Mouse (Mus musculus) hindbrain, embryonic 14.5 days (tissue): ENCODE measurements at regions not wholly inside any gene's neighbourhood (a gene's known extent, or its start where the extent isn't known, plus 50 kb on each side); places are given as distances from the start of the nearest gene placed in this dataset.
"Not testable (repeated sequence)": the region's sequence is repeated elsewhere in the genome, so short reads cannot be mapped to it uniquely, and the experiment has no call there.

Source experiments
- ATAC-seq: fragments of 200-750 bp; cut with Nextera tagmentation; 2 replicates; pipeline ENCODE4 v1.8.0; 2017; ENCODE audit warnings: moderate number of reproducible peaks, mild to moderate bottlenecking, moderate TSS enrichment, moderate library complexity; ENCODE audit not compliant: low FRiP score
- DNase-seq: peaks from one replicate; pipeline ENCODE4 v3.0.0-alpha.2; 2015; ENCODE audit warnings: low spot score
- H3K27ac ChIP-seq: fragments of 300-500 bp; sonication (generic); 2 replicates; pipeline ENCODE4 v1.5.1; 2014; ENCODE audit warnings: mild to moderate bottlenecking, moderate library complexity
- H3K27me3 ChIP-seq: fragments of 300-500 bp; sonication (generic); 2 replicates; pipeline ENCODE4 v1.6.1; 2014; ENCODE audit warnings: mild to moderate bottlenecking, low read length, mixed read lengths; ENCODE audit not compliant: control insufficient read depth, insufficient read depth
- H3K36me3 ChIP-seq: fragments of 300-500 bp; sonication (generic); replicated peaks from 2 replicates; pipeline ENCODE4 v1.6.1; 2014; ENCODE audit not compliant: control insufficient read depth, insufficient read depth
- H3K4me1 ChIP-seq: fragments of 300-500 bp; sonication (generic); replicated peaks from 2 replicates; pipeline ENCODE4 v1.6.1; 2014; ENCODE audit warnings: antibody characterized with exemption, low read length, mixed read lengths; ENCODE audit not compliant: control insufficient read depth, insufficient read depth
- H3K4me2 ChIP-seq: fragments of 300-500 bp; sonication (generic); replicated peaks from 2 replicates; pipeline ENCODE4 v1.6.1; 2014; ENCODE audit warnings: mild to moderate bottlenecking, moderate library complexity
- H3K4me3 ChIP-seq: fragments of 300-500 bp; sonication (generic); replicated peaks from 2 replicates; pipeline ENCODE4 v1.5.1; 2014; ENCODE audit warnings: mild to moderate bottlenecking, low read length
- H3K9ac ChIP-seq: fragments of 300-500 bp; sonication (generic); 2 replicates; pipeline ENCODE4 v1.6.1; 2014
- H3K9me3 ChIP-seq: fragments of 300-500 bp; sonication (generic); 2 replicates; pipeline ENCODE4 v1.6.1; 2016; ENCODE audit warnings: low read length; ENCODE audit not compliant: control insufficient read depth
- WGBS: fragments of 180-500 bp; shearing (Covaris S2); extraction: QIAGEN DNeasy Blood & Tissue Kit; methylation state at CpG from one replicate; pipeline ENCODE4 v1.1.7; 2014; 5-methylcytosine and 5-hydroxymethylcytosine counted together

DNA sequence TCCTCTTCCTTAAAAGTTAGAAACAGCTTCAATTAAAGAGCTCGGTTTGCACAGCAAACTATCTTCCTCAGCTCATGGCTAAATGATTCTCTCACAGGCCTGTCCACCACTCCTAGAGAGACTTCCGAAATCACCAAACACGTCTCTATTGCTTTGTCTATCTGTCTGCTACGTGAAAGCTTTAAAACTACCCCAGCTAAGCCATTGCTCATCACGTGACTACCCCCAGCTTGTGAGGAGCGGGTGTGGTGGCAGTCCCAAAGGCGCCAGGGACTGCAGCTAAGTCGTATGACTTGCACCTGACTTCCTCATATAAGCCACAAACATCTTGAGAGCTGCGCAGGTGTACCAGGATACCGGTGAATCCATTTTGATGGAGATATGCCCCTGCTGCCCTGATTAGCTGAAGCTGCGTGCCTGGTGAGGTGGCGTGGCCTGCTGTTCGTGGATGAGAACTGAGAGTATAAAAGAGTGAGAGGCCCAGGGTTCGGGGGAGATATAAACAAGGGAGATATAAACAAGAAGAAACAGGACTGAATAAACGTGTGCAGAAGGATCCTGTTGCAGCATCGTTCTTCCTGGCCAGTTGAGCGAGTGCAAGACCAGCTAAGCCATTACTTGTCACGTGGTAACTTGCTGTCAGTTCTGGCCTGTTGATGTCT, 105.8 kb upstream of the Intu start:
- not testable (repeated sequence) for H3K9ac ChIP-seq, DNase-seq, H3K27ac ChIP-seq, H3K36me3 ChIP-seq, H3K4me2 ChIP-seq, H3K27me3 ChIP-seq, H3K9me3 ChIP-seq, ATAC-seq, H3K4me3 ChIP-seq, H3K4me1 ChIP-seq
- WGBS, result 59% methylated on average over 16 of the region's 18 CpGs

DNA sequence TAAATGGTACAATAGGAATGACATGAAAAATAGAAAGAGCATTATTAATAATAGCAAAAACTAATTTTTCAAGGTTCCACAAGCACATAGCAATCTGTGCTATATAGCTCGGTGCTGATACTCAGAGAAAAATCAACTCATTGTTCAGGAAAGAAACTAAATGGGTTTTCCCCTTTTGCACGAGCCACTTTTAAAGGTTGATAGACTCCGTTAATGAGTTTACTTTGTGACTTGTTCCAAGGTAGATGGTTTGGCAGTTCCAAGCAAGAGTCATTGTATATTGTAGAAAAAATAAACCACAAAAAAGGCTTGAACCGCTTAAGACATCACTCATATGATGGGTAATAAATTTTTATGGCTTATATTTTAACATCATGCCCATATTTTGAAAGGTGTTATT, 105.0 kb upstream of the Intu start:
- Histone ChIP-seq H3K27ac (no peak overlapping the region), H3K4me3 (no peak overlapping the region), H3K27me3 (no peaks in the 10 kb centered on the region), H3K36me3 (no peaks in the 10 kb centered on the region), H3K4me2 (no peak overlapping the region), H3K4me1 (no peaks in the 10 kb centered on the region), H3K9me3 (no peaks in the 10 kb centered on the region), H3K9ac (no peak overlapping the region)
- ATAC-seq (no peak), DNase-seq (no peak)
- 86% methylated on average over 4 of the region's 4 CpGs for WGBS

DNA sequence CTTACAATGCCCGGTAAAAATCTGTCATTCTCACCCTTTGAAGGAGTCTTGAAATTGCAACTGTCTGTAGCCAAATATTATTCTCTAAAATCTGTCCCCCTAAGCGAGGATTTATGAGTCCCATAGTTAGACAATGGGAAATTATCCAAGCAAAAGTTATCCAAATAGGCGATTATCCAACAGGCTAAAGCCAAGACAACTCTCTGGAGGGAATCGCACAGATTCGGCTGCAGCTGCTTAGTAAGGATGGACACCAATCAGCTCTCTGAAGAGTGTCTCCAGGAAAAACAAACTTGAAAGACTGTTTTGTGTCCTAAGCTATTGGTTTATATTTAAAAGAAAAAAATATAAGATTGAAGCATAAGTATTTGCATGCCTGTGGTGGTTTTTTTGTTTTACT, 103.1 kb upstream of the Intu start:
- no peak overlapping the region for H3K4me3 ChIP-seq
- DNase-seq, result no peak
- no peak for ATAC-seq

GRCm38 (mm10) chr3:40438251-40438650, 92.8 kb upstream of the Intu start:
- no peak overlapping the region for H3K4me3 ChIP-seq
- H3K9ac ChIP-seq, result no peak overlapping the region
- H3K27ac ChIP-seq, result no peak overlapping the region
- no peaks in the 10 kb centered on the region for H3K9me3 ChIP-seq
- no peaks in the 10 kb centered on the region for H3K27me3 ChIP-seq
- WGBS, result 93% methylated on average over 4 of the region's 4 CpGs
- DNase-seq (no peak), ATAC-seq (no peak)
- no peak overlapping the region for H3K4me2 ChIP-seq
- no peaks in the 10 kb centered on the region for H3K36me3 ChIP-seq
- no peaks in the 10 kb centered on the region for H3K4me1 ChIP-seq

More for the DNA sequence above, 103.1 kb upstream of the Intu start:
- Histone ChIP-seq H3K27me3 (no peaks in the 10 kb centered on the region), H3K36me3 (no peaks in the 10 kb centered on the region), H3K27ac (no peak overlapping the region), H3K4me2 (no peak overlapping the region), H3K9ac (no peak overlapping the region), H3K9me3 (no peaks in the 10 kb centered on the region), H3K4me1 (no peaks in the 10 kb centered on the region)
- 77% methylated on average over 5 of the region's 5 CpGs for WGBS

DNA sequence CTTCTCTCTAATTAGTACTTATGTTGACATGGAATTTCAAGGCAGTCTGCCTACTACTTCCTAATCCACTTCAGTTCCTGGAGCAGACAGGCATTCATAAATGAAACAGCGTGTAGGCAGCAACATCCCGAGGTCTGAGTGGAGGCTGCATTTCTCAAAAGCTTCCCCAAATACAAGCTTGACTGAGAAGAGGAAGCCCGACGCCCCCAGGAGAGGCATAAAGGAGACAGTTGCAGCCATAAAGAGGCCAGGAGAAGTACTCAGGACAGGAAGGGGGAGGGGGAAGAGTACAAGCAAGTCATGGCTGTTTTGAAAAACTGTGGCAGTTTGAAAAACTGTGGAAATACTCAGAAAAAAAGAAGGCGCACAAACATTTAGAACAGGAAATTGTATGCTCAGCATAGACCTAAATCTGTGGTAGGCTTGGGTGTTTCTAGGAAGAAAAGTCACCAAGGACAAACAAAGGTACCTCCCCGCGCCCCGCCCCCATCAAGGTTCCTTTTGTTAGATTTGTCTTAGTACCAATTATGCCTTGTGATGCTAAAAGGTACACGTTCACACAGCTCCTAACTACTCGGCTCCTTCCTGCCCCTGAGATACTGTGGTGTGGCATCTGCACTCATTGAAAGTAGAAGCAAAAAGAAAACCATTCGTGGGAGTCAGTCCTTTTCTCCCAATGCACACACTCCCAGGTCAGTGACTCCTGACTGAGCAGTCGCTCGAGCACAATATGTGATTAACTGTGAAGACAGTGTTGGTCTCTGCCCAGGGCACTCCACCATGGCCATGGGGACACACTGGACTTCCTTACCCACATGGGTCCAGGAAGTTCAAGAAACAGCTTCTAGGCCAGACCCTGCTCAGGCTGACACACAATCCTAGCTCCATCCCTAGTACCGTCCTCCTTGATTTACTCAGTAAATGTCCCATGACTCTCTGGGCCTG, 89.7 kb upstream of the Intu start:
- no peaks in the 10 kb centered on the region for H3K36me3 ChIP-seq
- 50% methylated on average over 14 of the region's 14 CpGs for WGBS
- no peak overlapping the region for H3K4me3 ChIP-seq
- H3K9me3 ChIP-seq, result no peaks in the 10 kb centered on the region
- no peak for DNase-seq
- no peak for ATAC-seq
- H3K4me2 ChIP-seq, result no peak overlapping the region
- no peak overlapping the region for H3K9ac ChIP-seq
- peaks cover 5% of the 10 kb centered on the region; the same call in 1 of the 2 replicates for H3K4me1 ChIP-seq
- no peaks in the 10 kb centered on the region for H3K27me3 ChIP-seq
- H3K27ac ChIP-seq, result no peak overlapping the region

GRCm38 (mm10) chr3:40443788-40444595, 87.1 kb upstream of the Intu start:
- Histone ChIP-seq H3K27ac (peak overlapping the region; percentile 60), H3K9me3 (no peaks in the 10 kb centered on the region), H3K27me3 (no peaks in the 10 kb centered on the region), H3K9ac (peak overlapping the region; percentile 40), H3K4me3 (peak overlapping the region; percentile 18), H3K36me3 (no peaks in the 10 kb centered on the region), H3K4me1 (peaks cover 5% of the 10 kb centered on the region; the same call in 1 of the 2 replicates), H3K4me2 (peak overlapping the region; percentile 47)
- WGBS, result 26% methylated on average over 20 of the region's 20 CpGs
- ATAC-seq (peak; percentile 71), DNase-seq (peak; percentile 94)

DNA sequence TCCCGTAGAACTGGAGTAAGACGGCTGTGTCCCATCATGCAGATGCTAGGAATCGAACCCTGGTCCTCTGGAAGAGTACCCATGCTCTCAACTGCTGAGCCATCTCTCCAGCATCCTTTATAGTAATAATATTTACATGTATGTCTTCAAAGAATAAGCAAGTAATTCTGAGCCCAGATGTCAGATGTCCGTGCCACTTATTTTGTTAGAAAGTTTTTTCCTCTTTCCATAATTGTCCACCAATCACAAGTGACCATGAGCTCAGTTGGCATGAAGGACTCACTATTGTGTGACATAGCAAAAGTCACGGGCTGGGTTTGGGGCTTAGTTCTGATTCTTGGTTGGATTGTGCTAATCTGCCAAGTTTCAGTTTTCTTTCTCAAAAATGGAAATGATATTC, 78.1 kb upstream of the Intu start:
- 91% methylated on average over 5 of the region's 5 CpGs for WGBS
- no peaks in the 10 kb centered on the region for H3K4me1 ChIP-seq

GRCm38 (mm10) chr3:40453552-40453951, 77.5 kb upstream of the Intu start:
- Histone ChIP-seq H3K9me3 (no peaks in the 10 kb centered on the region), H3K27ac (no peak overlapping the region), H3K36me3 (no peaks in the 10 kb centered on the region), H3K4me2 (no peak overlapping the region), H3K9ac (no peak overlapping the region), H3K27me3 (no peaks in the 10 kb centered on the region), H3K4me3 (no peak overlapping the region), H3K4me1 (no peaks in the 10 kb centered on the region)
- WGBS, result 46% methylated on average over 4 of the region's 4 CpGs
- ATAC-seq (no peak), DNase-seq (no peak)

More for the DNA sequence above, 78.1 kb upstream of the Intu start:
- Histone ChIP-seq H3K36me3 (no peaks in the 10 kb centered on the region), H3K9me3 (no peaks in the 10 kb centered on the region), H3K4me3 (no peak overlapping the region), H3K27me3 (no peaks in the 10 kb centered on the region), H3K4me2 (no peak overlapping the region), H3K9ac (no peak overlapping the region), H3K27ac (no peak overlapping the region)
- DNase-seq (no peak), ATAC-seq (no peak)

DNA sequence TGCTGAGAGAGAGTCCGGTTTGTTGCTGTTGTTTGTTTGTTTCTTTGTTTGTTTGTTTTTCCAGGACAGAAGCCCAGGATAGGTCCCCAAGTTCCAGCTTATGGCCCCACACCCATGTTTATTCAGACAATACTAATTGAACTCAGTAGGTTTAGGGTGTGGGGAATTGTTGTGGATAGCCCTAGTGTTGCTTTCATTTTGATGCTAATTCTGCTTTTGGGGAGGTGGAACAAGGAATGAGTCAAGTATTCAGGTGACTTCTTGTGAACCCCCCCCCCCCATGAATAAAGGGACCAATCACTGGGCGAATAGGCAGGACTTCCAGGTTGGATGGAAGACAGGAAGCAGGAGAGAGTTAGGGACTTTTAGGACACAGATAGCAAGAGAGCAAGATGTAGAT, 75.0 kb upstream of the Intu start:
- no peak for DNase-seq
- H3K9me3 ChIP-seq, result no peaks in the 10 kb centered on the region
- H3K27me3 ChIP-seq, result no peaks in the 10 kb centered on the region
- no peaks in the 10 kb centered on the region for H3K36me3 ChIP-seq
- H3K4me2 ChIP-seq, result no peak overlapping the region
- 77% methylated on average over 2 of the region's 2 CpGs for WGBS
- H3K4me1 ChIP-seq, result no peaks in the 10 kb centered on the region
- H3K4me3 ChIP-seq, result no peak overlapping the region
- H3K9ac ChIP-seq, result no peak overlapping the region
- no peak for ATAC-seq
- no peak overlapping the region for H3K27ac ChIP-seq
